Mouse (Mus musculus) thymus, postnatal 25 days (tissue): ENCODE results near the gene Hsd3b1.
"Not testable (repeated sequence)": the region's sequence is repeated elsewhere in the genome, so short reads cannot be mapped to it uniquely, and the experiment has no call there.

ENCODE experiments used
- DNase-seq: peaks from one replicate; pipeline ENCODE4 v3.0.0; 2022

The Hsd3b1 gene

GRCm38 (mm10) chr3:98859576-98859975 lies at the start of gene Hsd3b1:
TSS of gene Hsd3b1 (minus strand) at chr3:98859794.
- no peak for DNase-seq

- DNase-seq: no peak
Observed at GRCm38 (mm10) chr3:98897606-98898005, 38.0 kb upstream of the Hsd3b1 start.

GRCm38 (mm10) chr3:98895071-98895601 lies 35.5 kb upstream of the Hsd3b1 start:
- no peak for DNase-seq

GRCm38 (mm10) chr3:98893057-98893772 lies 33.6 kb upstream of the Hsd3b1 start, which contains the start of gene Hao2:
TSS of gene Hao2 (minus strand) at chr3:98893239.
- no peak for DNase-seq

- no peak for DNase-seq
Observed at GRCm38 (mm10) chr3:98890430-98890829, 30.8 kb upstream of the Hsd3b1 start.

GRCm38 (mm10) chr3:98888206-98888605 lies 28.6 kb upstream of the Hsd3b1 start:
- no peak for DNase-seq

GRCm38 (mm10) chr3:98880831-98881230 lies 21.2 kb upstream of the Hsd3b1 start:
- no peak for DNase-seq

- DNase-seq: no peak
Observed at GRCm38 (mm10) chr3:98880216-98880615, 20.6 kb upstream of the Hsd3b1 start.

GRCm38 (mm10) chr3:98868219-98868618 lies 8.6 kb upstream of the Hsd3b1 start:
- no peak for DNase-seq

- no peak for DNase-seq
Observed at GRCm38 (mm10) chr3:98862800-98863199, 3.2 kb upstream of the Hsd3b1 start.

GRCm38 (mm10) chr3:98858051-98858450 lies 1.5 kb downstream of the Hsd3b1 start:
- DNase-seq: no peak

- no peak for DNase-seq
Observed at GRCm38 (mm10) chr3:98856892-98857291, 2.7 kb downstream of the Hsd3b1 start.

- no peak for DNase-seq
Observed at GRCm38 (mm10) chr3:98855160-98855559, 4.4 kb downstream of the Hsd3b1 start.

- DNase-seq: no peak
Observed at GRCm38 (mm10) chr3:98853685-98854084, 5.9 kb downstream of the Hsd3b1 start.

GRCm38 (mm10) chr3:98853051-98853450 lies 6.5 kb downstream of the Hsd3b1 start:
- DNase-seq: no peak

GRCm38 (mm10) chr3:98852631-98853030 lies 7.0 kb downstream of the Hsd3b1 start:
- no peak for DNase-seq

GRCm38 (mm10) chr3:98851853-98852252 lies 7.7 kb downstream of the Hsd3b1 start:
- DNase-seq: no peak

GRCm38 (mm10) chr3:98850262-98850661 lies 9.3 kb downstream of the Hsd3b1 start:
- no peak for DNase-seq

- DNase-seq: no peak
Observed at GRCm38 (mm10) chr3:98848898-98849297, 10.7 kb downstream of the Hsd3b1 start.

GRCm38 (mm10) chr3:98814101-98814670 lies 45.4 kb downstream of the Hsd3b1 start, which contains the start of gene Hsd3b6:
TSS of gene Hsd3b6 (minus strand) at chr3:98814443.
- DNase-seq: no peak

- DNase-seq: not testable (repeated sequence)
Observed at GRCm38 (mm10) chr3:98812653-98813052, 46.9 kb downstream of the Hsd3b1 start.

- DNase-seq: not testable (repeated sequence)
Observed at GRCm38 (mm10) chr3:98805032-98805431, 54.6 kb downstream of the Hsd3b1 start.
